Mouse (Mus musculus) B cell, adult 62 days (primary cell): ENCODE data around the gene Fbxw26. TPM values are rescaled to one million over a fixed set of nuclear protein-coding genes. Genes with fewer than 3 reads are reported as not detected.

Source experiments
- total RNA-seq: library from RNA; stranded (reverse); gene quantifications from 4 replicates; pipeline ENCODE4 v1.2.4, GENCODE M21; 2023

The Fbxw26 gene
- not detected in 4 replicates for total RNA-seq

GRCm38 (mm10) chr9:109745989-109746388, at the start of gene Fbxw26:
Fbxw26 (minus strand) TSS chr9:109746089.

GRCm38 (mm10) chr9:109790570-109790969, 44.7 kb upstream of the Fbxw26 start, which contains the start of gene Fbxw27:
Fbxw27 (minus strand) TSS chr9:109790670.

GRCm38 (mm10) chr9:109702600-109702999, 43.3 kb downstream of the Fbxw26 start, which contains the start of gene Fbxw18:
Fbxw18 (minus strand) TSS chr9:109702700.

Other genes with a start within 250 kb of the Fbxw26 start
- gene Fbxw15, start 177.8 kb downstream of the Fbxw26 start, total RNA-seq, result not detected in 4 replicates
- gene Fbxw24, start 120.0 kb downstream of the Fbxw26 start, total RNA-seq, result not detected in 4 replicates
- gene Fbxw25, start 81.4 kb downstream of the Fbxw26 start, total RNA-seq, result not detected in 4 replicates
- gene Fbxw18, start 43.4 kb downstream of the Fbxw26 start, total RNA-seq, result not detected in 4 replicates
- not detected in 4 replicates for gene Fbxw27, start 44.6 kb upstream of the Fbxw26 start, total RNA-seq
- gene Spink8, start 66.2 kb upstream of the Fbxw26 start, total RNA-seq, result not detected in 4 replicates
- 10.2 to 17.5 TPM (median 14.3 TPM) in 4 replicates for gene Nme6, start 86.7 kb upstream of the Fbxw26 start, total RNA-seq
- gene Camp, start 103.5 kb upstream of the Fbxw26 start, total RNA-seq, result 1.1 TPM in 1 of 4 replicates, not detected in the others
- 9.5 to 15.2 TPM (median 10.9 TPM) in 4 replicates for gene Cdc25a, start 129.5 kb upstream of the Fbxw26 start, total RNA-seq
- gene Map4, start 185.4 kb upstream of the Fbxw26 start, total RNA-seq, result 62.0 to 69.9 TPM (median 67.6 TPM) in 4 replicates